Mouse (Mus musculus) forebrain, embryonic 14.5 days (tissue): ENCODE measurements around the gene Lrrc3c. TPM values are rescaled to one million over a fixed set of nuclear protein-coding genes. Genes with fewer than 3 reads are reported as not detected.

Source experiments
- ATAC-seq: fragments of 200-750 bp; cut with Nextera tagmentation; 2 replicates; pipeline ENCODE4 v1.8.0; 2017; ENCODE audit warnings: mild to moderate bottlenecking, moderate library complexity
- DNase-seq: peaks from one replicate; pipeline ENCODE4 v3.0.0-alpha.2; 2015; ENCODE audit warnings: low spot score
- H3K27ac ChIP-seq: fragments of 300-500 bp; sonication (generic); 2 replicates; pipeline ENCODE4 v1.5.1; 2014; ENCODE audit warnings: low read depth, mild to moderate bottlenecking, control low read depth, low read length, moderate library complexity
- H3K27me3 ChIP-seq: fragments of 300-500 bp; sonication (generic); replicated peaks from 2 replicates; pipeline ENCODE4 v1.6.1; 2014; ENCODE audit warnings: low read length, control low read depth, mixed read lengths; ENCODE audit not compliant: control insufficient read depth, insufficient read depth
- H3K36me3 ChIP-seq: fragments of 300-500 bp; sonication (generic); 2 replicates; pipeline ENCODE4 v1.6.1; 2014; ENCODE audit warnings: low read length, control low read depth; ENCODE audit not compliant: control insufficient read depth, insufficient read depth
- H3K4me1 ChIP-seq: fragments of 300-500 bp; sonication (generic); 2 replicates; pipeline ENCODE4 v1.6.1; 2014; ENCODE audit warnings: antibody characterized with exemption, low read length, control low read depth; ENCODE audit not compliant: control insufficient read depth, insufficient read depth
- H3K4me2 ChIP-seq: fragments of 300-500 bp; sonication (generic); 2 replicates; pipeline ENCODE4 v1.6.1; 2014; ENCODE audit warnings: mild to moderate bottlenecking, control low read depth, low read length
- H3K4me3 ChIP-seq: fragments of 300-500 bp; sonication (generic); 2 replicates; pipeline ENCODE4 v1.5.1; 2014; ENCODE audit warnings: low read depth, low read length, control low read depth
- H3K9ac ChIP-seq: fragments of 300-500 bp; sonication (generic); 2 replicates; pipeline ENCODE4 v1.6.1; 2014; ENCODE audit warnings: mild to moderate bottlenecking, low read length, control low read depth, moderate library complexity
- H3K9me3 ChIP-seq: fragments of 300-500 bp; sonication (generic); replicated peaks from 2 replicates; pipeline ENCODE4 v1.6.1; 2016; ENCODE audit warnings: low read length, control low read depth, mixed read lengths; ENCODE audit not compliant: control insufficient read depth
- WGBS: fragments of 180-500 bp; shearing (Covaris S2); extraction: QIAGEN DNeasy Blood & Tissue Kit; methylation state at CpG from one replicate; pipeline ENCODE4 v1.1.7; 2014; 5-methylcytosine and 5-hydroxymethylcytosine counted together
- polyA plus RNA-seq: library from polyadenylated mRNA; unstranded; fragments of >200 nt; fragmentation: Nextera tagmentation; extraction: Ambion mirVana; gene quantifications from 2 replicates; pipeline ENCODE4 v1.2.1, GENCODE M21; 2014

Lrrc3c gene
- polyA plus RNA-seq, 1 experiment from 2014 or later = not detected

DNA sequence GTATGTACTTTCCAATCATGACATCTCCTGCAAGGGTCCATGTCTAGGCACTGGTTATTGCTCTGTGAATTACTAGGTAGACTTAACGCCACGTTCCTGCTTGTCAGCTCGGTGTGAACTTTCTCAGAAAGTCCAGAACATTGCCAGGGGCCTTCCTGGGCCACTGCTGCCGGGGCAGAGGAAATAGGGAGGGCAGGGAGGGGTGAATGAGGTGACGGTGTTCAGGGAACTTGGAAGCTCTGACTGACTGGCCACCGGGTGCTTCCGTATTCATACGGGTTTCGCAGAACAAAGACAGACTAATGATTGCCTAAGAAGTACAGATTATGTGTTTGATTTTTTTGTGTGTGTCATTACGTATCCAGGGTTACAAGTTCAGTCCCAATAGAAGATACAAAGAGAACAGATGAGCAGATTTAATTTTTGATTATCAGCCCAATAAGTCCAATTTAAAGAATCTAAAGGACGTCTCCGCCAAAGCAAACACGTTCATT is 34.1 kb upstream of the Lrrc3c start:
- Histone ChIP-seq H3K4me2 (no peak overlapping the region), H3K4me3 (no peak overlapping the region), H3K9me3 (no peaks in the 10 kb centered on the region), H3K36me3 (no peaks in the 10 kb centered on the region), H3K27me3 (no peaks in the 10 kb centered on the region), H3K27ac (no peak overlapping the region), H3K9ac (no peak overlapping the region), H3K4me1 (no peaks in the 10 kb centered on the region)
- no peak for ATAC-seq
- 60% methylated on average over 13 of the region's 13 CpGs for WGBS
- DNase-seq = no peak

GRCm38 (mm10) chr11:98568326-98568725 is 29.8 kb upstream of the Lrrc3c start:
- Histone ChIP-seq H3K4me1 (no peaks in the 10 kb centered on the region), H3K27ac (no peak overlapping the region), H3K36me3 (no peaks in the 10 kb centered on the region), H3K9ac (no peak overlapping the region), H3K4me3 (no peak overlapping the region), H3K27me3 (no peaks in the 10 kb centered on the region), H3K9me3 (no peaks in the 10 kb centered on the region), H3K4me2 (no peak overlapping the region)
- DNase-seq (no peak), ATAC-seq (no peak)
- WGBS = 91% methylated on average over 8 of the region's 8 CpGs

DNA sequence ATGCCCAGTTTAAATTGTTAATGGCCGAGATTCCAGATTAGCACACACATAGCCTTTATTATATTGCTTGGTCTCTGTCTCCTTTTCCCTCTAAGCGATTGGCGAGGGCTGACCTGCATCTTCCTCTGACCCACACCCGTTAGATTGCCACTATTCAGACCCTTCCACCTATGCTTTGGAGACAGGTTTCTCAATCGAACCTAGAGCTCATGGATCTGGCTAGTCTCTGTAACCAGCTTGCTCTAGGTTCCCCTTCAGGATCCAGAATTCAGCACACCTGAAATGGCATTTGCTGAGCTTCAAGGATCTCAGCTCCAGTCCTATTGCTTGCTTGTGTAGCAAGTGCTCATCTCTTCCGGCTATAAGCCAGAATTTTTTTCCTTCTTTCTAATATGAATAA is 28.6 kb upstream of the Lrrc3c start:
- H3K27ac ChIP-seq = no peak overlapping the region
- H3K9ac ChIP-seq = no peak overlapping the region
- no peak for ATAC-seq
- H3K27me3 ChIP-seq = no peaks in the 10 kb centered on the region
- no peaks in the 10 kb centered on the region for H3K36me3 ChIP-seq
- 80% methylated on average over 6 of the region's 6 CpGs for WGBS
- no peak overlapping the region for H3K4me3 ChIP-seq
- no peaks in the 10 kb centered on the region for H3K9me3 ChIP-seq
- H3K4me1 ChIP-seq = no peaks in the 10 kb centered on the region
- no peak overlapping the region for H3K4me2 ChIP-seq
- DNase-seq = no peak

GRCm38 (mm10) chr11:98577776-98578175 is 20.3 kb upstream of the Lrrc3c start:
- DNase-seq (no peak), ATAC-seq (no peak)
- H3K27ac ChIP-seq = no peak overlapping the region
- no peaks in the 10 kb centered on the region for H3K27me3 ChIP-seq
- H3K9me3 ChIP-seq = no peaks in the 10 kb centered on the region
- H3K9ac ChIP-seq = no peak overlapping the region
- no peak overlapping the region for H3K4me3 ChIP-seq
- no peaks in the 10 kb centered on the region for H3K4me1 ChIP-seq
- 86% methylated on average over 5 of the region's 5 CpGs for WGBS
- H3K36me3 ChIP-seq = peaks cover 23% of the 10 kb centered on the region
- no peak overlapping the region for H3K4me2 ChIP-seq

DNA sequence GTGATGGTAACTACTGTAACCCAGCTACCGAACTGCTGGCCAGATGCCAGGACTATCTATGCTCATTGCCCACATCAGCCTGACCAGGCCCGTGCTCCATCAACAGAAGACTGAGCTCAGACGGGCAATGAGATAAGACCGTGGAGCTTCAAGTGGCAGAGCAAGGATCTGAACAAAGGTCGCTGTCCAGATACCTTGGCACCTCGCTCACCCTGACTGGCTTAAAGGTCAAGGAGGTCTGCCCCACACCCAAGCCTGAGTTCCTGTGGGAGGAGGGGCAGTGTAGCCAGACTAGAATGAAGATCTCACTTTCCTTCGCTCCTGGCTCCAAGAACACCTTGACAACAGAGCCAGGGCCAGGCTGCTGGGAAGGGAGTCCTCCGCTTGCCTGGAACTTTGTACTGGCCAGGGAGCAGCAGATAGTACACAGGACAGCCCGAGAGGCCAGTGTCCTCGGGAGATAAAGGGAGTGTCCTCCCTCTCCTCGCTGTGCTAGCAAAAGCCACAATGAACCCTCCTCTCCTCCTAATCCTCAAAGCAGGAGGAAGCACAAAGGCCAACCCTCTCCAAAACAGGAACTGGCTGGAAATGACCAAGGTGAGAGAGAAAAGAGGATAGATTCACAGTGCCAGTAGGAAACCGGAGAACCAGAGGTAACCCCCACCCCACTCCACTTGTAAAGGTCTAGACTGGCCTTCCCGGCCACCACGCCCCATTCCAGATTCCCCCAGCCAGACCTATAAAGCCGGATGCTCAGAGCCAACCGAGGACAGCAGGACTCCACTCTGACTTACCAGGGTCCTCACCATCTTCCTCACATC is 17.6 kb upstream of the Lrrc3c start:
- H3K4me1 ChIP-seq = 0 out of 2 replicates have a peak, but pooled peaks cover under 1% of the 10 kb centered on the region
- no peaks in the 10 kb centered on the region for H3K27me3 ChIP-seq
- no peak for ATAC-seq
- WGBS = 67% methylated on average over 16 of the region's 16 CpGs
- no peak overlapping the region for H3K9ac ChIP-seq
- no peaks in the 10 kb centered on the region for H3K9me3 ChIP-seq
- H3K36me3 ChIP-seq = peaks cover 32% of the 10 kb centered on the region
- no peak overlapping the region for H3K4me3 ChIP-seq
- H3K27ac ChIP-seq = no peak overlapping the region
- no peak overlapping the region for H3K4me2 ChIP-seq
- DNase-seq = no peak

DNA sequence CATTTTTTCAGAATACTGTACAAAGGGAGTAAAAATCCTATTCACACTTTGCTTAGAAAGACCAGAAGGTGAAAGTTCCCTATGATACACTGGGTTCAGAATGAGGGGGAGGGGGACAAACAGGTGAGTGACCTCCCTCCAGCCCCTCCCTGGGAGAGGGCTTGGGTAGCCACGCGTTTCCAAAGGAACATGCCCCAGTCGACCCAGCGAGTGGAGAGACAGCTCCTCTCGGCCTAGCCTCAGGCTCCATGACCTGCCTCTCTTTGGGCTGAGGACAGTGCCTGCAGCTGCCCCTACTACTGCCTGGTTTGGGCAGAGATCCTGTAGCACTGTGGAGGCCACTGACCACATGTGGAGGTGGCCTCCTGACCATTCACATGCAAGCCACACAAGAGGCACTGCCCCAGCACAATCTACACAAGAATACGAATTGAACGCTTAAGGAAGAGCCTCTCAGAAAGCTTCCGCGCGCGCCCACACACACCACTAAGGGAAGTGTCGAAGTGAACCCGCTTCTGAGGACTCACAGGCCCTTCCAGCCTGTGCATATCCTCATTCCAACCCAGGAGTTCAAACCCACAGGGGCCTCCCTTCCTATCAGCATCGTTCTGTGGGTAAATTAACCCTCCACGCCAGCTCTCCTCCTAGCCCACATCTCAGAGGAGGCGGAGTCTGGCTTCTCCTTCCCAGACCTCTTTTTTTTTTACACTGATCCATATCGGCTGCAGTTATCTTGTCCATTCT is 16.6 kb upstream of the Lrrc3c start:
- no peak for ATAC-seq
- Histone ChIP-seq H3K36me3 (peaks cover 32% of the 10 kb centered on the region), H3K4me2 (no peak overlapping the region), H3K9ac (no peak overlapping the region), H3K9me3 (no peaks in the 10 kb centered on the region), H3K27me3 (no peaks in the 10 kb centered on the region), H3K27ac (no peak overlapping the region), H3K4me1 (peaks cover 10% of the 10 kb centered on the region; the same call in 1 of the 2 replicates), H3K4me3 (no peak overlapping the region)
- 70% methylated on average over 17 of the region's 17 CpGs for WGBS
- no peak for DNase-seq

DNA sequence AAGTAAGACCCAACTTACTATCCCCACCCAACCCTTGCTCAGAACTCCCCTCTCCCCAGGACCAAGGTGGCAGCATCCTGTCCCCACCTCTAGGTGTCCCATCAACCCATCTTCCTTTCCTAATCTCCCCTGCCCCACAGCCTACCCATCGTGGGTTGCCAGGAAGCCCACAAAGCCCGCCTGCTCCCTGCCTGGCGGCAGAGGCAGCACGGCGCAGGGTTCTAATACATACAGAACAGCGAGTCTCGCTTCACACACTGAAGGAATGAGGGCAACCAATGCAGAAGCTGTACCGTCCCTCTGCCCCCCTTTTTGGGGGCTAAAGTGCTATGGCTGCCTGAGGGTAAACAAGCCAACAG is 16.1 kb upstream of the Lrrc3c start:
- 84% methylated on average over 8 of the region's 8 CpGs for WGBS
- H3K4me3 ChIP-seq = no peak overlapping the region

DNA sequence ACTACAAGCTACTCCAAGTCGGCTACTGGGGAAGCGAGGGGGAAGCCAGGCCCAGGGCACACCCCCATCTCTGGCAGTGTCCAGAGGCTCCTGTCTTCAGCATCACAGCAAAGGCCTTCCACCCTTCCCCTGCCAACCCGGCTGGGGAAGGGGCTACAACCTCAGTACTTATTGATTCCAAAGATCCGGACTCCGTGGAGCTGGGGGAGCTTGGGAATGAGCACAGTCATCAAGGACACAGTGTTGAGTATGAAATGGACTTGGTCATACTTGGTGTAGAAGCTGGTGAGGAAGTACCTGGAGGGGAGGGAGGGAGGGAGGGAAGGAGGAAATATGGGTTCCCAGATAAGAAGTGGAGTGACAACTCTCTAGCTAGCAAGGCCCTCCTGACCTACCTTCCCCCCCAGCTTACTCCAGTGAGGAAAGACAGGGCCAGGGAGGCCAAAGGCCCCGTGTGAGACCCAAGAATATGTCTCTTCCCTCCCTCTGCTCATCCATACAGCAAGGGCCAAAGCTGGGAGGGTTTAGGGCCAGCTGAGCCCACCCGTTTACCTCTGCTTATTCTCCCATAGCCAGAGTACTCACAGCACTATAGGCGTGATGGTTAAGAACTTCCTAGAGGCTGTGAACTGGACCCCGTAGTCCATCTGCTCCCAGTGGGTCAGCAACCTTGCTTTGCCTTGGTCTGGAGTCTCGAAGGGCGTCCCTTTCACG is 15.4 kb upstream of the Lrrc3c start:
- H3K4me1 ChIP-seq = peaks cover 15% of the 10 kb centered on the region
- no peak overlapping the region for H3K27ac ChIP-seq
- H3K9ac ChIP-seq = no peak overlapping the region
- H3K4me2 ChIP-seq = no peak overlapping the region
- H3K9me3 ChIP-seq = no peaks in the 10 kb centered on the region
- WGBS = 89% methylated on average over 12 of the region's 12 CpGs
- peaks cover 32% of the 10 kb centered on the region for H3K36me3 ChIP-seq
- ATAC-seq (no peak), DNase-seq (no peak)
- H3K4me3 ChIP-seq = no peak overlapping the region
- H3K27me3 ChIP-seq = no peaks in the 10 kb centered on the region

More for the DNA sequence above, 16.1 kb upstream of the Lrrc3c start:
- Histone ChIP-seq H3K9ac (no peak overlapping the region), H3K36me3 (peaks cover 32% of the 10 kb centered on the region), H3K4me2 (no peak overlapping the region), H3K4me1 (peaks cover 11% of the 10 kb centered on the region; the same call in 1 of the 2 replicates), H3K27me3 (no peaks in the 10 kb centered on the region), H3K27ac (no peak overlapping the region), H3K9me3 (no peaks in the 10 kb centered on the region)
- DNase-seq (no peak), ATAC-seq (no peak)
